Mouse (Mus musculus) megakaryocyte, adult 5-6 weeks (primary cell): ENCODE data around the gene Fbf1. TPM values are rescaled to one million over a fixed set of nuclear protein-coding genes. Genes with fewer than 3 reads are reported as not detected.
"Not testable (repeated sequence)": the region's sequence is repeated elsewhere in the genome, so short reads cannot be mapped to it uniquely, and the experiment has no call there.

ENCODE experiments used
- ATAC-seq: 2 replicates; pipeline ENCODE4 v1.8.0; 2016; ENCODE audit warnings: mild to moderate bottlenecking, inconsistent platforms; ENCODE audit not compliant: poor library complexity, severe bottlenecking
- total RNA-seq, 2 experiments: library from RNA; stranded (forward) in 1 of 2; stranded (reverse) in 1 of 2; fragments of 153-499, 151-499 nt in 1 of 2; fragments of 221-1000, 200-1000 nt in 1 of 2; gene quantifications; 2 replicates each; pipeline versions ENCODE4 v1.2.3 to v1.2.4; 2015 to 2017

Gene Fbf1
- total RNA-seq, 2 experiments from 2014 or later = 2.9 to 5.7 TPM

- ATAC-seq = peak; percentile 75
These were observed 74.0 kb downstream of the Fbf1 start for GRCm38 (mm10) chr11:116093771-116094565.

GRCm38 (mm10) chr11:116092959-116093358, 75.0 kb downstream of the Fbf1 start:
- ATAC-seq = not testable (repeated sequence)

Other genes starting within 250 kb of the Fbf1 start
- 18.6 and 22.6 TPM in 2 replicates for gene Sap30bp, start 234.9 kb downstream of the Fbf1 start, total RNA-seq (2015)
- 158 and 190 TPM in 2 replicates for gene Sap30bp, start 234.9 kb downstream of the Fbf1 start, total RNA-seq (2017)
- gene Recql5, start 234.7 kb downstream of the Fbf1 start, total RNA-seq (2015) = 13.2 and 19.9 TPM in 2 replicates
- 19.9 and 22.5 TPM in 2 replicates for gene Recql5, start 234.7 kb downstream of the Fbf1 start, total RNA-seq (2017)
- gene Itgb4, start 193.5 kb downstream of the Fbf1 start, total RNA-seq (2015) = 0.09 TPM in 1 of 2 replicates, not detected in the other
- not detected in 2 replicates for gene Itgb4, start 193.5 kb downstream of the Fbf1 start, total RNA-seq (2017)
- 4.6 and 5.0 TPM in 2 replicates for gene Galk1, start 155.4 kb downstream of the Fbf1 start, total RNA-seq (2015)
- gene Galk1, start 155.4 kb downstream of the Fbf1 start, total RNA-seq (2017) = 10.4 and 10.8 TPM in 2 replicates
- gene H3f3b, start 140.2 kb downstream of the Fbf1 start, total RNA-seq (2015) = 756 and 808 TPM in 2 replicates
- gene H3f3b, start 140.2 kb downstream of the Fbf1 start, total RNA-seq (2017) = 735 and 795 TPM in 2 replicates
- gene Unk, start 137.8 kb downstream of the Fbf1 start, total RNA-seq (2015) = 10.1 and 10.5 TPM in 2 replicates
- 7.8 and 8.3 TPM in 2 replicates for gene Unk, start 137.8 kb downstream of the Fbf1 start, total RNA-seq (2017)
- 16.5 and 18.2 TPM in 2 replicates for gene Unc13d, start 90.2 kb downstream of the Fbf1 start, total RNA-seq (2015)
- 26.7 and 27.7 TPM in 2 replicates for gene Unc13d, start 90.2 kb downstream of the Fbf1 start, total RNA-seq (2017)
- 89.9 and 100 TPM in 2 replicates for gene Wbp2, start 81.2 kb downstream of the Fbf1 start, total RNA-seq (2015)
- gene Wbp2, start 81.2 kb downstream of the Fbf1 start, total RNA-seq (2017) = 39.5 and 49.8 TPM in 2 replicates
- gene Trim47, start 41.0 kb downstream of the Fbf1 start, total RNA-seq (2015) = 0.47 TPM in 1 of 2 replicates, not detected in the other
- 0.07 TPM in 1 of 2 replicates, not detected in the other for gene Trim47, start 41.0 kb downstream of the Fbf1 start, total RNA-seq (2017)
- gene Trim65, start 37.0 kb downstream of the Fbf1 start, total RNA-seq (2015) = 15.8 and 15.9 TPM in 2 replicates
- gene Trim65, start 37.0 kb downstream of the Fbf1 start, total RNA-seq (2017) = 7.9 and 10.7 TPM in 2 replicates
- gene Mrpl38, start 29.3 kb downstream of the Fbf1 start, total RNA-seq (2015) = 14.6 and 17.3 TPM in 2 replicates
- 6.9 and 10.0 TPM in 2 replicates for gene Mrpl38, start 29.3 kb downstream of the Fbf1 start, total RNA-seq (2017)
- 58.5 and 63.9 TPM in 2 replicates for gene Ten1, start 30.7 kb upstream of the Fbf1 start, total RNA-seq (2015)
- 21.4 and 27.2 TPM in 2 replicates for gene Ten1, start 30.7 kb upstream of the Fbf1 start, total RNA-seq (2017)
- gene Acox1, start 30.9 kb upstream of the Fbf1 start, total RNA-seq (2015) = 15.1 and 18.3 TPM in 2 replicates
- 18.6 and 19.7 TPM in 2 replicates for gene Acox1, start 30.9 kb upstream of the Fbf1 start, total RNA-seq (2017)
- 0.11 TPM in 1 of 2 replicates, not detected in the other for gene Evpl, start 69.9 kb upstream of the Fbf1 start, total RNA-seq (2015)
- 0.24 and 0.37 TPM in 2 replicates for gene Evpl, start 69.9 kb upstream of the Fbf1 start, total RNA-seq (2017)
- 17.4 and 21.0 TPM in 2 replicates for gene Srp68, start 106.1 kb upstream of the Fbf1 start, total RNA-seq (2015)
- gene Srp68, start 106.1 kb upstream of the Fbf1 start, total RNA-seq (2017) = 17.8 and 19.3 TPM in 2 replicates
- not detected in 2 replicates for gene Galr2, start 112.8 kb upstream of the Fbf1 start, total RNA-seq (2015)
- gene Galr2, start 112.8 kb upstream of the Fbf1 start, total RNA-seq (2017) = 0.07 TPM in 1 of 2 replicates, not detected in the other
- 29.2 and 34.8 TPM in 2 replicates for gene Exoc7, start 139.1 kb upstream of the Fbf1 start, total RNA-seq (2015)
- 20.3 and 27.3 TPM in 2 replicates for gene Exoc7, start 139.1 kb upstream of the Fbf1 start, total RNA-seq (2017)
- not detected in 2 replicates for gene Foxj1, start 167.2 kb upstream of the Fbf1 start, total RNA-seq (2015)
- gene Foxj1, start 167.2 kb upstream of the Fbf1 start, total RNA-seq (2017) = not detected in 2 replicates
- gene Rnf157, start 244.9 kb upstream of the Fbf1 start, total RNA-seq (2015) = 6.2 and 7.0 TPM in 2 replicates
- 5.7 and 7.1 TPM in 2 replicates for gene Rnf157, start 244.9 kb upstream of the Fbf1 start, total RNA-seq (2017)